ENCODE assay signal across 17 mouse cellular contexts in the genomic region with DNA sequence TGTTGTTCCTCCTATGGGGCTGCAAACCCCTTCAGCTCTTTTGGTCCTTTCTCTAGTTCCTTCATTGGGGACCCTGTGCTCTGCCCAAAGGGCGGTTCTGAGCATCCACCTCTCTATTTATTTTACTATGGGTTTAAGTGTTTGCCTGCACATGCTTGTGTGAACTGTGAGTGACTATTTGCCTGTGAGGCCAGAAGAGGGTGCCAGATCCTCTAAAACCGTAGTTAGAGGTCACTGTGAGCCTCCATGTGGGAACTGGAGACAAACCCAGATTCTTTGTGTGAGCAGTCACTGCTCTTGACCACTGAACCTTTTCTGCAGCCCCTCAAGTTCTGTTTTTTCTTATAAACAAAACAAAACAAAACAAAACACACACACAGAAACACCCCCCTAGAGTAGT. TPM values are rescaled to one million over a fixed set of nuclear protein-coding genes. Genes with fewer than 3 reads are reported as not detected.
DNase-seq lines count a peak whose midpoint lies in the region; ATAC-seq and TF ChIP-seq lines count a peak whose summit lies in the region.
"Had no signal": no experiment of that assay in that cellular context is flagged by ENCODE, and none has a peak within 500 bp of the region (broad histone marks: within the 10 kb centered on the region; RNA-seq: fewer than 3 reads in every experiment).

No protein-coding gene starts in this region.

- DNase-seq in hindbrain, postnatal 0 days (ENCODE audit: low spot score) = no peak
- DNase-seq in lung, embryonic 14.5 days = peak; percentile 43
- DNase-seq in lung, adult 18-20 months = no peak
- DNase-seq in R1 (ENCODE audit: low read depth, low spot score) = peak; percentile 53
- DNase-seq in layer of hippocampus, adult 9-11 months = no peak
- no peak for DNase-seq in gastrocnemius, adult 18-20 months (ENCODE audit: low spot score)
- DNase-seq: cerebellum, adult 9-10 months; gastrocnemius, adult 2 months; lung, postnatal 4 days; thymus, postnatal 36 days had no signal

- H3K4me1 ChIP-seq in hindbrain, postnatal 0 days (ENCODE audit: insufficient read depth, low read length) = no peaks in the 10 kb centered on the region
- H3K4me1 ChIP-seq in hindbrain, embryonic 12.5 days = no peaks in the 10 kb centered on the region
- no peaks in the 10 kb centered on the region for H3K4me1 ChIP-seq in lung, embryonic 14.5 days (ENCODE audit: insufficient read depth)
- H3K4me1 ChIP-seq: embryonic facial prominence, embryonic 13.5 days; forebrain, embryonic 12.5 days; intestine, embryonic 15.5 days had no signal

- no peak overlapping the region for H3K27ac ChIP-seq in hindbrain, postnatal 0 days
- H3K27ac ChIP-seq in hindbrain, embryonic 12.5 days = no peak overlapping the region
- no peak overlapping the region for H3K27ac ChIP-seq in lung, embryonic 14.5 days (ENCODE audit: low read depth)
- H3K27ac ChIP-seq: embryonic facial prominence, embryonic 13.5 days; forebrain, embryonic 12.5 days; gastrocnemius, adult 2 months; intestine, embryonic 15.5 days had no signal

- no peaks in the 10 kb centered on the region for H3K27me3 ChIP-seq in hindbrain, postnatal 0 days (ENCODE audit: insufficient read depth, low read length)
- H3K27me3 ChIP-seq in hindbrain, embryonic 12.5 days = no peaks in the 10 kb centered on the region
- H3K27me3 ChIP-seq in lung, embryonic 14.5 days (ENCODE audit: insufficient read depth, low read length) = no peaks in the 10 kb centered on the region
- H3K27me3 ChIP-seq: embryonic facial prominence, embryonic 13.5 days; forebrain, embryonic 12.5 days; intestine, embryonic 15.5 days had no signal

- peak; percentile 23; the same call in 1 of the 2 replicates for TF ChIP-seq CTCF in hindbrain, postnatal 0 days (IDR thresholded peaks at IDR 0.05; ENCODE audit: low read depth)
- TF ChIP-seq CTCF in lung, embryonic 14.5 days (IDR thresholded peaks at IDR 0.05; ENCODE audit: low read depth) = peak; percentile 46; the same call in 1 of the 2 replicates

- 62% methylated on average over 2 of the region's 2 CpGs for WGBS in hindbrain, postnatal 0 days
- 55% methylated on average over 2 of the region's 2 CpGs for WGBS in hindbrain, embryonic 12.5 days
- WGBS in lung, embryonic 14.5 days = 39% methylated on average over 2 of the region's 2 CpGs

- H3K9me3 ChIP-seq in hindbrain, postnatal 0 days (ENCODE audit: low read length) = no peaks in the 10 kb centered on the region
- no peaks in the 10 kb centered on the region for H3K9me3 ChIP-seq in hindbrain, embryonic 12.5 days (replicated peaks)
- no peaks in the 10 kb centered on the region for H3K9me3 ChIP-seq in lung, embryonic 14.5 days (ENCODE audit: low read depth, low read length)
- H3K9me3 ChIP-seq: embryonic facial prominence, embryonic 13.5 days; forebrain, embryonic 12.5 days; intestine, embryonic 15.5 days had no signal

- H3K36me3 ChIP-seq in hindbrain, postnatal 0 days (ENCODE audit: insufficient read depth, low read length) = no peaks in the 10 kb centered on the region
- H3K36me3 ChIP-seq in hindbrain, embryonic 12.5 days = no peaks in the 10 kb centered on the region
- H3K36me3 ChIP-seq in lung, embryonic 14.5 days (ENCODE audit: insufficient read depth) = no peaks in the 10 kb centered on the region
- H3K36me3 ChIP-seq: embryonic facial prominence, embryonic 13.5 days; forebrain, embryonic 12.5 days; intestine, embryonic 15.5 days had no signal

- no peak overlapping the region for H3K9ac ChIP-seq in hindbrain, postnatal 0 days (replicated peaks; ENCODE audit: low read length)
- no peak overlapping the region for H3K9ac ChIP-seq in hindbrain, embryonic 12.5 days
- H3K9ac ChIP-seq in lung, embryonic 14.5 days = no peak overlapping the region
- H3K9ac ChIP-seq: embryonic facial prominence, embryonic 13.5 days; forebrain, embryonic 12.5 days; intestine, embryonic 15.5 days had no signal

- no peak for ATAC-seq in hindbrain, postnatal 0 days
- ATAC-seq in hindbrain, embryonic 12.5 days (ENCODE audit: low FRiP score) = no peak
- ATAC-seq in lung, embryonic 14.5 days (ENCODE audit: insufficient read depth) = no peak
- peak; percentile 85 for ATAC-seq in megakaryocyte progenitor cell, adult 5-6 weeks (replicated peaks; ENCODE audit: poor library complexity)
- ATAC-seq: intestine, embryonic 15.5 days had no signal

- H3K4me3 ChIP-seq in hindbrain, postnatal 0 days (ENCODE audit: low read length) = no peak overlapping the region
- no peak overlapping the region for H3K4me3 ChIP-seq in hindbrain, embryonic 12.5 days
- no peak overlapping the region for H3K4me3 ChIP-seq in lung, embryonic 14.5 days (ENCODE audit: low read depth, low read length)
- H3K4me3 ChIP-seq: embryonic facial prominence, embryonic 13.5 days; forebrain, embryonic 12.5 days; gastrocnemius, adult 2 months; intestine, embryonic 15.5 days had no signal

- H3K4me2 ChIP-seq in hindbrain, postnatal 0 days (ENCODE audit: low read depth, low read length) = no peak overlapping the region
- H3K4me2 ChIP-seq in hindbrain, embryonic 12.5 days (replicated peaks) = no peak overlapping the region
- H3K4me2 ChIP-seq in lung, embryonic 14.5 days = no peak overlapping the region
- H3K4me2 ChIP-seq: embryonic facial prominence, embryonic 13.5 days; forebrain, embryonic 12.5 days; heart, embryonic 11.5 days; intestine, embryonic 15.5 days had no signal

RNA-seq across cellular contexts. Expression of a gene that starts 14.1 kb away (rescaled TPM):
- 1.0 and 1.7 TPM in 2 replicates for total RNA-seq in hindbrain, postnatal 0 days (2014; rRNA removed)
- polyA plus RNA-seq in hindbrain, postnatal 0 days (2015; fragmentation: Nextera tagmentation; extraction: Ambion mirVana) = 1.2 TPM in 2 replicates
- polyA plus RNA-seq in hindbrain, embryonic 12.5 days (2016; fragmentation: Nextera tagmentation; extraction: Ambion mirVana) = 11.3 and 16.6 TPM in 2 replicates
- 1.9 and 2.1 TPM in 2 replicates for polyA plus RNA-seq in lung, embryonic 14.5 days (2014; fragmentation: Nextera tagmentation; extraction: Ambion mirVana)
- not detected in 2 replicates for total RNA-seq in megakaryocyte progenitor cell, adult 5-6 weeks (2015)
- not detected in 2 replicates for total RNA-seq in megakaryocyte progenitor cell, adult 5-6 weeks (2017)
- 1 to 10 TPM; 3.6 to 8.3 TPM for total RNA-seq in gastrocnemius, adult 18-20 months (2021)
- total RNA-seq: hematopoietic stem cell, adult 5-6 weeks had no signal

Comparison
In these comparisons a context has a peak if more than half of its experiments do, and no peak if none do; other contexts are left out.
1. DNase-seq: peak in lung, embryonic 14.5 days (single experiment) and R1 (single experiment); none in hindbrain, postnatal 0 days (single experiment), lung, adult 18-20 months (0 of 2), layer of hippocampus, adult 9-11 months (single experiment) and gastrocnemius, adult 18-20 months (single experiment).